Mouse (Mus musculus): ENCODE measurements at regions not wholly inside any gene's neighbourhood (a gene's known extent, or its start where the extent isn't known, plus 50 kb on each side); places are given as distances from the start of the nearest gene placed in this dataset.

GRCm38 (mm10) chr14:91463910-91464309 lies 2426.6 kb downstream of the Pcdh9 start:
- H3K4me2 ChIP-seq: no peak overlapping the region
- no peaks in the 10 kb centered on the region for H3K27me3 ChIP-seq
- H3K9me3 ChIP-seq: no peaks in the 10 kb centered on the region
- H3K4me3 ChIP-seq: no peak overlapping the region
- no peak for ATAC-seq (ENCODE audit: insufficient number of reproducible peaks, low FRiP score, low TSS enrichment, low read depth)
- WGBS: 77% methylated on average over 3 of the region's 3 CpGs
- no peaks in the 10 kb centered on the region for H3K4me1 ChIP-seq
- no peak overlapping the region for H3K27ac ChIP-seq
- no peaks in the 10 kb centered on the region for H3K36me3 ChIP-seq
- H3K9ac ChIP-seq: no peak overlapping the region

- Histone ChIP-seq H3K9me3 (no peaks in the 10 kb centered on the region), H3K4me3 (no peak overlapping the region), H3K4me1 (no peaks in the 10 kb centered on the region), H3K4me2 (no peak overlapping the region), H3K9ac (no peak overlapping the region), H3K36me3 (no peaks in the 10 kb centered on the region), H3K27me3 (no peaks in the 10 kb centered on the region), H3K27ac (no peak overlapping the region)
- no peak for ATAC-seq (ENCODE audit: insufficient number of reproducible peaks, low FRiP score, low TSS enrichment, low read depth)
- WGBS: 67% methylated on average over 2 of the region's 2 CpGs
Observed at GRCm38 (mm10) chr14:91462671-91463070, 2427.8 kb downstream of the Pcdh9 start.

- no peaks in the 10 kb centered on the region for H3K36me3 ChIP-seq
- H3K9ac ChIP-seq: no peak overlapping the region
- no peaks in the 10 kb centered on the region for H3K4me1 ChIP-seq
- no peak overlapping the region for H3K4me3 ChIP-seq
- no peak overlapping the region for H3K27ac ChIP-seq
- H3K9me3 ChIP-seq: no peaks in the 10 kb centered on the region
- no peak for ATAC-seq (ENCODE audit: insufficient number of reproducible peaks, low FRiP score, low TSS enrichment, low read depth)
- no peak overlapping the region for H3K4me2 ChIP-seq
- no peaks in the 10 kb centered on the region for H3K27me3 ChIP-seq
- 81% methylated on average over 4 of the region's 4 CpGs for WGBS
Observed at GRCm38 (mm10) chr14:91458756-91459155, 2431.7 kb downstream of the Pcdh9 start.

All from limb, embryonic 15.5 days (tissue).